Mouse (Mus musculus): Measurements from ENCODE around the gene Oaz2. TPM values are rescaled to one million over a fixed set of nuclear protein-coding genes. Genes with fewer than 3 reads are reported as not detected.
A peak's percentile ranks its signal among the peaks of the same experiment; 100 is the strongest.

Gene Oaz2
- polyA plus RNA-seq (2015; fragmentation: Nextera tagmentation; extraction: Ambion mirVana), result 185 and 188 TPM in 2 replicates

DNA sequence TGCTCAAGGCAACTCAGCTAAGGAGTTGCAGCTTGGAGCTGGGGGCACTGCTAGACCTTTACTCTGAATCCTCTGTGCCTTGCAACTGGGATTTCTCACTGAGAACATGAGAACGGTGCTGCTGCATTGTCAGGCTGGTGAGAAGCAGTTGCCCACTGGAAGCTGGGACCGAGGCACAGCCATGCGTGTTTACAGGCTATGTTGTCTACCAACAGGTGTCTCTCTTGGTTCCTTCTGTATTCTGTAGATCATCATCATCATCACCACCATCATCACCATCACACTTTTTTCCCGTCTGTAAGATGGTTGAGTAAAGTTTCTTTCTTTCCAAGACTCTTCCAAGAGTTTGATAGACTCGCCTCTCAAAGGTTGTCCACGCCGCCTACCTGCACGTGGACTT lies at the start of gene Oaz2:
Oaz2 (plus strand) TSS at position 301 of the 400 bp plus-strand sequence.
- Histone ChIP-seq H3K27ac (ENCODE audit: low read length) (no peak within 1 kb of the TSS), H3K4me1 (ENCODE audit: control insufficient read depth, insufficient read depth, low read length) (peaks cover 5% of the 10 kb centered on the region), H3K9ac (ENCODE audit: low read depth, low read length) (no peak within 1 kb of the TSS), H3K4me3 (ENCODE audit: low read length) (no peak within 1 kb of the TSS), H3K9me3 (ENCODE audit: control insufficient read depth, low read length) (no peaks in the 10 kb centered on the region), H3K36me3 (ENCODE audit: control insufficient read depth, insufficient read depth, low read length) (no peaks in the 10 kb centered on the region), H3K27me3 (replicated peaks; ENCODE audit: control insufficient read depth, insufficient read depth, low read length) (no peaks in the 10 kb centered on the region), H3K4me2 (ENCODE audit: low read depth, low read length) (no peak within 1 kb of the TSS)
- ATAC-seq, result no peak
- 97% methylated on average over 8 of the region's 8 CpGs for WGBS

DNA sequence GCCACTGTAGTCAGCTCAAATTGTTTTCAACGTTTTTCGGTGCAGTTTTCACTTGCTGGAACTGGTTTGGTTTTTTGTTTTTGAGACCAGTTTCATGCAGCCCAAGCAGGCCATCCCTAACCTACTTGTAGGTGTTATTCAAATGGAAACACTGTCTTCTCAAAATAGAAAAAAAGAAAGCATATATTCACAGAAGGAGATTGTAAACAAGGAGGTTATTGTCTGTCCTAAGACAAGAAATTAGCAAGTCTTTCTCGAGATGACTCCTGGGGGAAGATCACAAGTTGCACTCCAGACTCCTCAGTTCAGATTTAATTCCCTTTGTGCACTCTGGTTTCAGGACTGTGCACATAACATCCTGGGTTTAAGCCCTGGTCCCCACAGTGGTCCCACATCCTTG lies 48.5 kb upstream of the Oaz2 start:
- H3K9ac ChIP-seq (ENCODE audit: low read depth, low read length), result no peak overlapping the region
- no peak overlapping the region for H3K4me2 ChIP-seq (ENCODE audit: low read depth, low read length)
- no peaks in the 10 kb centered on the region for H3K36me3 ChIP-seq (ENCODE audit: control insufficient read depth, insufficient read depth, low read length)
- no peak for ATAC-seq
- no peaks in the 10 kb centered on the region for H3K27me3 ChIP-seq (replicated peaks; ENCODE audit: control insufficient read depth, insufficient read depth, low read length)
- WGBS, result 66% methylated on average over 3 of the region's 3 CpGs
- no peaks in the 10 kb centered on the region for H3K4me1 ChIP-seq (ENCODE audit: control insufficient read depth, insufficient read depth, low read length)
- no peak overlapping the region for H3K27ac ChIP-seq (ENCODE audit: low read length)
- H3K4me3 ChIP-seq (ENCODE audit: low read length), result no peak overlapping the region
- no peaks in the 10 kb centered on the region for H3K9me3 ChIP-seq (ENCODE audit: control insufficient read depth, low read length)

DNA sequence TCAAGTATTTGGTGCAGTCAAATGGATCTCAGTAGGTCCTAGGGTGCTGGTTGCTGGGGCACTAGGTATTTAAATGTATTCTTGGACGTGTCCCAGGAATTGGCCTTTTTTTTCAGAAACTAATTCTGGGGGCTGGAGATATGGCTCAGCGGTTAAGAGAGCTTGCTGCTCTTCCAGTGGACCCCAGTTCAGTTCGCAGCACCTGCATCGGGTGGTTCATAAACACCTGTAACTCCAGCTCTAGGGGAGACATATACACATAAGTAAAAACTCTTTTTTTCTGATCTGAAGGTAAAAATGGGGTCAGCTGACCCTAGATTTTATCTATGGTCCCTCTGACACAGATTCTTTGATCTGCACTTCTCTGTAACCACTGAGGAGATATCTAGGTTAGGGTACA lies 46.6 kb upstream of the Oaz2 start:
- WGBS, result 90% methylated on average over 4 of the region's 4 CpGs
- no peak for ATAC-seq

DNA sequence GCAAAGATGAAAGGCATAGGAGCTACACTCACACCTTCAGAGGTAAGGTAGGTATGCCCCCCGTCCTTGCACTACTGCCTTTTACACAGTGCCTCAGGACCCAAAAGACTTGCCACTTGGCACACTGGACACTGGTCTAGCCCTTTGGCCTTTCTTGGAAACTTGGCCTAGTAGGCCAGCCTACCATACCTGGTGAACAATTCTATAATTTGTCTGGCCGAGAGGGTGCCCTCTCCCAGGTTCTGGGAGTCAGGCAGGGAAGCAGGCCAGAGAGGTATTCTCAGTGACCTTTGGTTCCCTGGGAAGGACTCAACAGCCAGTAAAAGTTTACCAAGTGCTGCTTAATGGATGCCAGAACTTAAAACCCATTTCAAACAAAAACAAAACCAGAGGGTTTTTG lies 46.1 kb upstream of the Oaz2 start:
- 79% methylated on average over 2 of the region's 2 CpGs for WGBS
- H3K9ac ChIP-seq (ENCODE audit: low read depth, low read length), result no peak overlapping the region
- no peaks in the 10 kb centered on the region for H3K4me1 ChIP-seq (ENCODE audit: control insufficient read depth, insufficient read depth, low read length)
- no peaks in the 10 kb centered on the region for H3K36me3 ChIP-seq (ENCODE audit: control insufficient read depth, insufficient read depth, low read length)
- no peak for ATAC-seq
- H3K4me3 ChIP-seq (ENCODE audit: low read length), result no peak overlapping the region
- no peak overlapping the region for H3K27ac ChIP-seq (ENCODE audit: low read length)
- no peaks in the 10 kb centered on the region for H3K27me3 ChIP-seq (replicated peaks; ENCODE audit: control insufficient read depth, insufficient read depth, low read length)
- H3K4me2 ChIP-seq (ENCODE audit: low read depth, low read length), result no peak overlapping the region
- no peaks in the 10 kb centered on the region for H3K9me3 ChIP-seq (ENCODE audit: control insufficient read depth, low read length)

More for the DNA sequence above, 46.6 kb upstream of the Oaz2 start:
- Histone ChIP-seq H3K4me3 (ENCODE audit: low read length) (no peak overlapping the region), H3K36me3 (ENCODE audit: control insufficient read depth, insufficient read depth, low read length) (no peaks in the 10 kb centered on the region), H3K4me1 (ENCODE audit: control insufficient read depth, insufficient read depth, low read length) (no peaks in the 10 kb centered on the region), H3K27ac (ENCODE audit: low read length) (no peak overlapping the region), H3K9ac (ENCODE audit: low read depth, low read length) (no peak overlapping the region), H3K4me2 (ENCODE audit: low read depth, low read length) (no peak overlapping the region), H3K27me3 (replicated peaks; ENCODE audit: control insufficient read depth, insufficient read depth, low read length) (no peaks in the 10 kb centered on the region), H3K9me3 (ENCODE audit: control insufficient read depth, low read length) (no peaks in the 10 kb centered on the region)

DNA sequence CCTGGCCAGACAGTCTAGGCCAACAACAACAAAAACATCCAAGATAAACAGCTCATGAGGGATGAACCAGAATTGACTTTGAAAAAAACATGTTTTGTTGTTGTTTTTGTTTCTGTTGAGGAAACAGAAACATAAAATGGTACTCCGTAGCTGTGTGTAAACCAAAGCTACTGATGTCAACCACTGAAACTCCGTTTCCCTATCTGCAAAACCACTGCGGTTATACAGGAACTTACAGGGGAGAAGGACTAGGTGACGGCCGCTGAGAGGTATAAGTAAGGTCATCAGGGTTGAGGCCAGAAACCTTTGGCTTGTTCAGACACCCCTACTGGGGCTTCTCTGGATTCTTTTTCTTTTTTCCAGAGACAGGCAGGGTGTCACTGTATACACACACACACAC lies 45.0 kb upstream of the Oaz2 start:
- 91% methylated on average over 5 of the region's 5 CpGs for WGBS
- H3K36me3 ChIP-seq (ENCODE audit: control insufficient read depth, insufficient read depth, low read length), result no peaks in the 10 kb centered on the region
- no peak overlapping the region for H3K4me2 ChIP-seq (ENCODE audit: low read depth, low read length)
- no peaks in the 10 kb centered on the region for H3K4me1 ChIP-seq (ENCODE audit: control insufficient read depth, insufficient read depth, low read length)
- H3K27ac ChIP-seq (ENCODE audit: low read length), result no peak overlapping the region
- no peak overlapping the region for H3K9ac ChIP-seq (ENCODE audit: low read depth, low read length)
- H3K27me3 ChIP-seq (replicated peaks; ENCODE audit: control insufficient read depth, insufficient read depth, low read length), result no peaks in the 10 kb centered on the region; the same call in 1 of the 2 replicates
- no peak for ATAC-seq
- H3K4me3 ChIP-seq (ENCODE audit: low read length), result no peak overlapping the region
- no peaks in the 10 kb centered on the region for H3K9me3 ChIP-seq (ENCODE audit: control insufficient read depth, low read length)

DNA sequence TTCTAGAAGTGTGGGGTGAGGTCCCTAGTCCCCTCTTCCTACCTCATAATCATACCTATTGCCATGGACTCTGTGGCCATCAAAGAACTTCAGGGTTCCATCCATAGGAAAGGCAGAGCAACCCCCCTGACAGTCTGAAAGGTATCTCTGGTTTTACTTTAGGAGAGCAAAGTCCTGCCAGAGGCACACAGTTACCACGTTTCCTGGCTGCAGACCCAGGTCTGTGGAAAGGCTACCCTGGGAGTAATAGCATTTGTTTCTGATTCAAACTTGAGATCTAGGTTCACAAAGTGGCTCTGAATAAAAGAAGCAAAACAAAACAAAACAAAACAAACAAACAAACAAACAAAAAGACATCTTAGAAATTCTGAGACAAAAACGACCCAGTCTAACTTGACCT lies 43.5 kb upstream of the Oaz2 start:
- peaks cover 8% of the 10 kb centered on the region for H3K27me3 ChIP-seq (replicated peaks; ENCODE audit: control insufficient read depth, insufficient read depth, low read length)
- no peak overlapping the region for H3K4me3 ChIP-seq (ENCODE audit: low read length)
- H3K4me1 ChIP-seq (ENCODE audit: control insufficient read depth, insufficient read depth, low read length), result peaks cover 6% of the 10 kb centered on the region
- H3K27ac ChIP-seq (ENCODE audit: low read length), result no peak overlapping the region
- WGBS, result 67% methylated on average over 2 of the region's 2 CpGs
- no peaks in the 10 kb centered on the region for H3K36me3 ChIP-seq (ENCODE audit: control insufficient read depth, insufficient read depth, low read length)
- H3K4me2 ChIP-seq (ENCODE audit: low read depth, low read length), result no peak overlapping the region
- no peak overlapping the region for H3K9ac ChIP-seq (ENCODE audit: low read depth, low read length)
- ATAC-seq, result no peak
- no peaks in the 10 kb centered on the region for H3K9me3 ChIP-seq (ENCODE audit: control insufficient read depth, low read length)

DNA sequence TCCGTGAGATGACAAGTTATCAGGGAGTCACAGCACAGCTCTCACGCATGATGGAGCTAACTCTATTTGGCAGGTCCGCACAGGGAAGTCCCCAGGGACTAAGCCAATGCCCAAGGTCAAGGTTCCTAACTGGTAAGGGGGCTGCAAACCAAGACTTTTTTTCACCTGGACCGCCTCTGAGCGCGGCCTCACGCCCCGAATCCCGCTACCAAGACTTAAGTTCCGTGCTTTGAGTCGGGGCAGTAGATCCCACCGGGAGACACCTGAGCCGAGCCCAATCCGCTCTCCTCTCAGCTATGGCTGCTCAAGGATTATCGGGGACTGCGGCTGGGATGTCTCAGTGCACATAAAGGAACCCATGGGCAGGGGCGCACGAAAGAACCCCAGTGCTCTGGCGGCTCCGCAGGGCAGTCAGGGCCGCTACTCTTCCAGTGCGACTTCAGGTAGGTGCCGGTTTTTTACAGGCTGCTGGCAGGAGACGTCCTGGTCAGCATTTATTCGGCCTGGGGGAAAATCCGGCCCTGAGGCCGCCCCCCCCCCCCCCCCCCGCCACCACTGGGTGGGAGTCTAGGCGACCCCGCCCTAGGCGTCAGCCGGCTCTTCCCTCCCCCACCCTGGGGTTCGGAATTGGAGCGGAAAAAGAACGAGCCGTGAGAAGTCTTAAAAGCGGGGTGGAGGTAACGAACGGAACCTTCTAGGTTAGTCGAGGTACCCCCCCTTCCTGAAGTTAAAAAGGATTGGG lies 38.6 kb upstream of the Oaz2 start, which contains the start of gene Rbpms2:
Rbpms2 (plus strand) TSS at position 624 of the 742 bp plus-strand sequence.
- Histone ChIP-seq H3K27ac (ENCODE audit: low read length) (peak within 1 kb of the TSS; percentile 70), H3K4me2 (ENCODE audit: low read depth, low read length) (peak within 1 kb of the TSS; percentile 99), H3K9ac (ENCODE audit: low read depth, low read length) (peak within 1 kb of the TSS; percentile 76), H3K9me3 (ENCODE audit: control insufficient read depth, low read length) (no peaks in the 10 kb centered on the region), H3K4me3 (ENCODE audit: low read length) (peak within 1 kb of the TSS; percentile 79), H3K36me3 (ENCODE audit: control insufficient read depth, insufficient read depth, low read length) (no peaks in the 10 kb centered on the region), H3K4me1 (ENCODE audit: control insufficient read depth, insufficient read depth, low read length) (peaks cover 14% of the 10 kb centered on the region), H3K27me3 (replicated peaks; ENCODE audit: control insufficient read depth, insufficient read depth, low read length) (peaks cover 17% of the 10 kb centered on the region)
- 2% methylated on average over 39 of the region's 40 CpGs for WGBS
- no peak for ATAC-seq

DNA sequence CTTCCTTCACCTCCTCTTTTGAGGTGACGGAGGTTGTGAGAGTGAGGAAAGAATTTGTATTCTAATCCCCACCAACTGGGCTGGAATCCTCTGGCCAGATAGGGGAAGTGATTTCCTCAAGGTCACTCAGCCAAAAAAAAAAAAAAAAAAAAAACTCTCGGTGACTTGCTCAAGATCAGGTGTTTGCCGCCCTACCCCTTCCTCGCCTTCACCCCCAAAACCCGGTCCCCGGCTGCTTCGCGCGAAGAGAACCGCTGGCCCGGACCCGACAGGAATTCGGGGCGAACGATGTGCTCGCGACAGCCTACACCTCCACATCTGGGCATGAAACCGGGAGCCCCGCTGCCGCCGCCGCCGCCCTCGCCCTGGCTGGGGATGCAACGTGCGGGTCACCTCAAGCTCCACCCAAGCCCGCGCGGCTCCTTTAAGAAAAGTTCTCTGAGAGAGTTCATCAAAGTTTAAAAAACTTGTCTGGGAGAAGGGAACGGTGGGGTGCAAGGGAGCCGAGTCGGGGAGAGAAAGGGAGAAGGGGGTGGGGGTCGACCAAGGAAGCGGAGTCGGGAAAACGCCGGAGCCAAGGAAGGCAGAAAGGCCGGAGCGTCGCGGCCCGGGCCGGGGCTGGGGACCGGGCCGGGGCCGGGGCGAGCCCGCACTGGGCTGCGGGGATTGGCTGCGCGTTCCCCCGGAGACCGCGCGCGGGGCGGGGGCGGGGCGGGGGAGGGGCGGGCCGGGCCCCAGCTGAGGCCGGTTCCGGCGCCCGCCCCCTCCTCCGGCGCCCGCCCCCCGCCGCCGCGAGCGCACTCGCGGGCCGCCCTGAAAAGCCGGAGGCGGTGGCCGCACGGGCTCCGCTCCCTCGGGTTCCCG lies 37.8 kb upstream of the Oaz2 start:
- H3K27ac ChIP-seq (ENCODE audit: low read length), result peak overlapping the region; percentile 70
- H3K36me3 ChIP-seq (ENCODE audit: control insufficient read depth, insufficient read depth, low read length), result no peaks in the 10 kb centered on the region
- peak overlapping the region; percentile 99 for H3K4me2 ChIP-seq (ENCODE audit: low read depth, low read length)
- peak; percentile 92 for ATAC-seq
- no peaks in the 10 kb centered on the region for H3K9me3 ChIP-seq (ENCODE audit: control insufficient read depth, low read length)
- peak overlapping the region; percentile 79 for H3K4me3 ChIP-seq (ENCODE audit: low read length)
- H3K27me3 ChIP-seq (replicated peaks; ENCODE audit: control insufficient read depth, insufficient read depth, low read length), result peaks cover 17% of the 10 kb centered on the region
- H3K4me1 ChIP-seq (ENCODE audit: control insufficient read depth, insufficient read depth, low read length), result peaks cover 14% of the 10 kb centered on the region
- H3K9ac ChIP-seq (ENCODE audit: low read depth, low read length), result peak overlapping the region; percentile 76
- under 1% methylated on average over 49 of the region's 83 CpGs for WGBS

DNA sequence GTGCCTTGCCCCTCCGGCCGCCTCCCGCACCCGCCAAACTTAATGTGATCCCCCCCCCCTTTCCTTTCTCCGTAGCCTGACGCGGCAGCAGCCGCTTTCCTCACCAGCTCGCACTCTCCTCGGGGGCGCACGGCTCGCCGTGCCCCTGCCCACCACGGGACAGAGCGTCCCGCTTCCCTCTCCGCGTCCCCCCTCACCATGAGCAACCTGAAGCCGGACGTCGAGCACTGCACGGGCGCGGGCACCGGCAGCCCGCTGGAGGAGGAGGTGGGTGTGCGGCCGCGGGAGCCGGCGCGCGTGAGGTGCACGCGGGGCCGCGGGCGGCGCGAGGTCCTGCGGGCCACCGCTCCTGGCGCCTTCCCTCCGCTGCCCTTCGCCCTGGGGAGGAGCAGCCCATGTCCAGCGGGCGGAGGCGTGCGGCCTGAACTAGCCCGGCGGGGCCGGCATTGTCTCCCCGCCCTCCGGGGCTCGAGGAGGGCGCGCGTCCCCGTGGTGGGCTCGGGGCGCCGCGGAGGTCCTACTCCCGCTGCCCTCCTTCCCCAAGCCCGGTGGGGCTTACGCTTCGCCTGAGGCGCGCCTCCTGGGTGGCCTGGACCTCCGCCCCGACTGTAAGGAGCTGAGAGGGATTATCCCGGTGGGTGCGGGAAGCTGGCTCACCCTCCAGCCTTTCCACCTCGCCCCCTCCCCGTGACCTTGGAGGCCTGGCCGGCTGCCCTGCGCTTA lies 37.0 kb upstream of the Oaz2 start:
- WGBS, result under 1% methylated on average over 47 of the region's 78 CpGs
- peak; percentile 72 for ATAC-seq
- Histone ChIP-seq H3K36me3 (ENCODE audit: control insufficient read depth, insufficient read depth, low read length) (no peaks in the 10 kb centered on the region), H3K4me1 (ENCODE audit: control insufficient read depth, insufficient read depth, low read length) (peaks cover 14% of the 10 kb centered on the region), H3K27me3 (replicated peaks; ENCODE audit: control insufficient read depth, insufficient read depth, low read length) (peaks cover 17% of the 10 kb centered on the region), H3K4me2 (ENCODE audit: low read depth, low read length) (peak overlapping the region; percentile 99), H3K9ac (ENCODE audit: low read depth, low read length) (peak overlapping the region; percentile 76), H3K27ac (ENCODE audit: low read length) (0 out of 2 replicates have a peak overlapping the region, but pooled peaks have one; percentile 33), H3K9me3 (ENCODE audit: control insufficient read depth, low read length) (no peaks in the 10 kb centered on the region), H3K4me3 (ENCODE audit: low read length) (peak overlapping the region; percentile 79)

All from intestine, embryonic 16.5 days (tissue).